Mouse (Mus musculus) cerebellum, adult 11 months (tissue): ENCODE measurements around the gene Gm15517.
"Not testable (repeated sequence)": the region's sequence is repeated elsewhere in the genome, so short reads cannot be mapped to it uniquely, and the experiment has no call there.

Source experiments
- DNase-seq: peaks from one replicate; pipeline ENCODE4 v3.0.0; 2022

Gene Gm15517

DNA sequence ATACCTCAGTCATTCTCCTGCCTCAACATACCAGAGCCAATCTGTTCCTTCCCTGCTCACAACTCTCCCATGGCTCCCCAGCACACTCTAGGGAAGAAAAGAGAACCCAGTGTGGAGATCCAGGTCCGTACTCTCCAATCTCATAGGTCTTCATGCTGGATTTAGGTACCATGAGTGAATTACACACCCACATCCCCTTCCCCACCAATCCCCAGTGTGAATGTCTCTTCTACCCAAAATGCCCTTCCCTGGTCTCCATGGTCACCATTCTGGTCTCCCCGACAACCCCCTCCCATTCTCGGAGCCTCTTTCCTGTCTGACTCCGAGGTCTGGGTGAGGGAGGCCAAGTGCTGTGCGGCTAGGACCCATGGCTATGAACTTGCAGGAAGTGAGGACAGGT, at the start of gene Gm15517:
Gm15517 (plus strand) TSS at position 301 of the 400 bp plus-strand sequence.
- DNase-seq: no peak

DNA sequence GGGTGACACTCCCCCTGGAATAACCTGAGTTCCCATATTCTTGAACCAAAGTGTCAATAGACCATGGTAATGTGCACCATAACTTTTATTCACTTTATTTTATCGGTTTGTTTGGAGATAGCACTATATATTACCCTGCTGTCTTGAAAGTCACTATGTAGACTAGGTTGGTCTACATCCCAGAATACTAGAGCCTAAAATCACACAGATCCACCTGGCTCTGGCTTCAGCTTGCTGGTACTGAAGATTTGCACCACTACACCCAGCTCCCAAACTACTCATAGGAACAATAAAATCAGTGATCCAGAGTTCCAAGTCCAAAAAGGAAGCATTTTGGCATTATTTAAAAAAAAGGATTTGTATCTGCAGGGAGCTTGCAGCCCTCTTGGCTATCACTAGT, 45.6 kb upstream of the Gm15517 start, which contains the start of gene Klk1b5:
Klk1b5 (plus strand) TSS at position 301 of the 400 bp plus-strand sequence.
- no peak for DNase-seq

GRCm38 (mm10) chr7:44221601-44222000, 39.6 kb upstream of the Gm15517 start:
- DNase-seq: not testable (repeated sequence)

DNA sequence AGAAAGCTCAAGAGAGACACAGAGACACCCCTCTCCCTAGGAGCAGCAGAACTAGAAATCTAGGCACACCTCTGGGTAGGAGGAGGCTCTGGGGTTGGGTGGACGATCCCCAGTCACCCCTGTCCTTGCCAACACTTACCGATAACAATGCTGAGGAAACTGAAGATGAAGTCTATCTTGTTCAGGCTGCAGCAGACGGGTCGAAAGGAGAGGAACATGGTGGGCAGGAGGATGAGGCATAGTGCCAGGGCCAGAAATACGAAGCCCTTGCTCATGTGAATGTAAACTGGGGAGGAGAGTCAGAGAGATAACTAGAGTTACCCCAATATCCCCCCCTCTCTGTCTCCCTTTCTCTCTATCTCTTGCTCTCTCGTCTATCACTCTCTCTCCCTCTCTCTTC, 38.9 kb upstream of the Gm15517 start:
- not testable (repeated sequence) for DNase-seq

GRCm38 (mm10) chr7:44225076-44225475, 36.2 kb upstream of the Gm15517 start, which contains the start of gene Klk1:
Gene Klk1 (plus strand): TSS chr7:44225360.
- DNase-seq: no peak

- no peak for DNase-seq
Measured at GRCm38 (mm10) chr7:44235909-44236308, 25.3 kb upstream of the Gm15517 start, which contains the start of gene Gm36864. Gene Gm36864 (plus strand): TSS chr7:44236177.

GRCm38 (mm10) chr7:44239913-44240312, 21.3 kb upstream of the Gm15517 start:
- no peak for DNase-seq

DNA sequence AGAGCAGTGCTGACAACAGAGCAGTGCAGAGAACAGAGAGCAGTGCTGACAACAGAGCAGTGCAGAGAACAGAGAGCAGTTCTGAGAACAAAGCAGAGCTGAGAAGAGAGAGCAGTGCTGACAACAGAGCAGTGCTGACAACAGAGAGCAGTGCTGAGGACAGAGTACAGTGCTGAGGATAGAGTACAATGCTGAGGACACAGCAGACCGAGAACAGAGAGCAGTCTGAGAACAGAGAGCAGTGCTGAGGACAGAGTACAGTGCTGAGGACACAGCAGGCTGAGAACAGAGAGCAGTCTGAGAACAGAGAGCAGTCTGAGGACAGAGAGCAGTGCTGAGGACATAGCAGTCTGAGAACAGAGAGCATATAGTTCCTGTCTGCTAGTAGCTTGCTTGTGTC, 20.5 kb upstream of the Gm15517 start:
- DNase-seq: no peak

DNA sequence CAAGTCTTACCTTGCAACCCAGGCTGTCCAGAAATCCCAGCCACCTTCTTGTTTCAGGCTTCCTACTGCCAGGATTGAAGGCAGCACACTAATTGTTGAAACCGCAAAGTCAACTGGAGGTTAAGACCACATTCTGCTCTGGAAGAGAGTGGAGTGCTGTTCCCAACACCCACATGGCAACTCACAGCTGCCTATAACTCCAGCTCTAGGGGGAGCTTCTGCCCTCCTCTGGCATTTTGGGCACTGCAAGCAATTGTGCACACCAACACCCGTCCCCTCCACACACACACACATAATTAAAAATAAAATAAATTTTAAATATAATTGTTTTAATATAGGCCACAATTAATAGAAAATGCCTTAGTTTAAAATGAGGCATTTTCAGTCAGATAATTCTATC, 20.1 kb upstream of the Gm15517 start:
- DNase-seq: no peak

GRCm38 (mm10) chr7:44244080-44244479, 17.2 kb upstream of the Gm15517 start:
- no peak for DNase-seq

- peak; percentile 91 for DNase-seq
Measured at GRCm38 (mm10) chr7:44246055-44246983, 14.9 kb upstream of the Gm15517 start, which contains the start of the genes 1700028J19Rik and 2410002F23Rik. Gene 1700028J19Rik (minus strand): TSS chr7:44246695. Gene 2410002F23Rik (plus strand): TSS chr7:44246722.

GRCm38 (mm10) chr7:44246984-44247470, 14.2 kb upstream of the Gm15517 start:
- no peak for DNase-seq

DNA sequence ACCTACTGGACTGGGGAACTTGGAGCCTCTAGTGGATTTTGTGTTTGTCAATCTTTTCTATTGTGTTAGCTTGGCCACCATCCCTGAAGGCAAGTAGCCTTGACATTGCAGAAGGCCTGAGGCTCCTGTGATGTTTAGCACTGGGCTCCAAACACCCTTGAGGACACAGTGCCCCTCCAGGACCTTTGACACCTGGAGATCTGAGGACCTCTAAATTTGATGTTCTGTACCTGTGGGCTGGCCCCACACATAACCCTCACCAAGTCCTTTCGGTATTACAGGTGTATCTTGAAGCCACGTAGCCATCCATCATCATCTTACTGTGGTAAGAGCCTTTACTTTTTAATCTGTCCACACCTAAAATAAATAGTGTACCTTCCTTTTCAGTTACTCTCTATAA, 13.3 kb upstream of the Gm15517 start:
- DNase-seq: no peak

DNA sequence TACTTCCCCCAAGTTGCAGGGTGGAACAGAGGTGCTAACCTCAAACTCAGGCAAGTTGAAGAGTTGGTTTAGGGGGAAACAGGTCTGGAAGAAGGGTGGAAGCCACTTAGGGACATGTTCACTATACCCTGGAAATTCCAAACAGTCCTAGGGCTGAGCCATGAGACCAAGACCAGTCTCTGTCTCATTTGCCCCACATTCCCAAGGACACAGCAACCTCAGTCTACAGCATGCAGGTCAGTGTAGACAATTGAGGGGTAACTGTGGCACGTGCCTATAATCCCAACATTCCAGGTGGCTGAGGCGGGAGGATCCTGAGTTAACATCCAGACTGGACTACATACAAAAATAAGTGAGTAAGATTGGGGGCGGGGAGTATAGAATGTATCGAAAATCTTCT, 12.0 kb upstream of the Gm15517 start:
- DNase-seq: no peak

DNA sequence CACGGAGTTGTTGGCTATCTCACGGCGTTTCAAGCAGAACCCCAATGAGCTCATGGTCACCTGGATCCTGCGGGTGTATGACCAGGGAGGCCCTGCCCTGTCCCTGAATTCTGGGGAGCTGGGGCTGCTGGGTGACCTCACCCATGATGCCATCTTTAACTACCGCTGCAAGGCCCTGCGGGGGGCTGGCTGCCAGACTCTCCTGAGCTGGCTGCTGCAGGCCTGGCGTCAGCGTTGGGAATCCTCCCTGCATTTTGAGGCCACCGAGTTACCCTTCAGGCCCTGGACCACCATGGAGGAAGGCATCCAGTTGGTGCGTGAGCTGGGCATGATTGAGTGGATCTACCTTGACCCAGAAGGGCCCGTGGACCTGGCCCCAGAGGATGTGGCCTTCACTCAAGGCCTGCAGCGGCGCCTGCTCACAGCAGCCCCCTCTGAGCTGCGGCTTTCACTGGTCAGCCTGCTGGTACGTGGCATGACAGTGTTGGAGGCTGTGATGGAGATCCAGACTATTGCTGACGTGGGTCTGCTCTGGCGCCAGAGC, 10.4 kb upstream of the Gm15517 start:
- not testable (repeated sequence) for DNase-seq

GRCm38 (mm10) chr7:44253023-44253616, 8.1 kb upstream of the Gm15517 start:
- DNase-seq: no peak

DNA sequence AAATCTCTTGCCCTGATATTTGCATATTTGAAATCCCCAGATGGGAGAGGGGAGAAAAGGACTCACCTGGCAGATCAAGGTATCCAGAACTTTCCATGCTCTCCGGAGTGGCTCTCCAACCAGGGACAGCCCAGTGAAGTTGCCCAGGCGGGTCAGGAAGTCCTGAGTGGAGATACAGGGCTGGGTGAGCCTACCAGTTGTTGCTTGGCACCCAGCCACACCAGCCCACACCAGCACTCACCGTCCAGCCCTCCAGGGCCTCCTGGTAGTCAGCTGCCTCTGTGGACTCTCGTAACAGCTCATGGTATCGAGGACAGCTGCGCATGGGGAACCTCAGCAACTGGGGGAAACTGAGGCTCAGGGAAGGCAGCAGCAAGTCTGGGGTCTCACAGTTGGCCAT, 6.3 kb upstream of the Gm15517 start:
- no peak for DNase-seq

DNA sequence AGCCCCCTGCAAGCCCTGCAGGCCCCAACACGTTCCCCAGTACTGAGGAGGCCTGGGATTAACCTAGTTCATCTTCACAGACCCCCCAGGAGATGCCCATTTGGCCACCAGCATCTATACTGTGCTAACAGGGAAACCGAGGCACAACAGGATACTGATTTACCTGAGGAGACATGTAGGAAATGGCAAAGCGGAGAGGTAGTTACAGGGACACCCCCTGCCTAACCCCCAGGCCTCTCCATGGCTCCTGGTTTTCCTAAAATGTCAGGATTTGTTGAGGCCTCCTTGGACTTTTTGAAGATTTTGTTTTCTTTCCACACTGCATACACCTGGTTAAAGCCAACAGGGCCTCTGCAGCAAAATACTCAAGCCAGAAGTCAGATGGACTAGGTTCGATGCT, 4.0 kb upstream of the Gm15517 start, which contains the start of gene Acp4:
Acp4 (minus strand) TSS at position 101 of the 400 bp plus-strand sequence.
- no peak for DNase-seq

- no peak for DNase-seq
Measured at GRCm38 (mm10) chr7:44260410-44260809, 837 bp upstream of the Gm15517 start.

- DNase-seq: peak; percentile 97
Measured at GRCm38 (mm10) chr7:44262791-44263643, 1.8 kb downstream of the Gm15517 start.

DNA sequence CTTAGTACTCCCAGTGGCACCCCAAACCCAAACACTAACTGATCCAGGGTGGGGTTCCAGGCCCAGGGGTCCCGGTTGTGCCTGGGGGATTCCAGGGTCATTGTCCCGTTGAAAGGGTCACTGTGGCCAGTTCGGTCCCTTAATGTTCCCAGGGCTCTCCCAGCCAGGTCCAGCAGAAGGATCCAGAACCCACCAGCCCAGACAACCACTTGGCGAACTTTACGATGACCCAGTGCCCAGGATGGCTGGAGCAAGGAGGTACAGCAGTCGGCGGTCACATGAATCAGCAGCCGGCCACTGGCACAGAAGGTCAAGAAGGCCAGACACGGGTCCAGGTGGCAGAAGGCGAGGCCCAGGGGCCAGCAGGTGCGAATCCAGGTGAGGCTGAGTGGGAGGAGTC, 6.9 kb downstream of the Gm15517 start:
- DNase-seq: no peak

GRCm38 (mm10) chr7:44269397-44269796, 8.2 kb downstream of the Gm15517 start:
- no peak for DNase-seq
